Mouse (Mus musculus) hindbrain, embryonic 11.5 days (tissue): ENCODE results near the gene Gm42791. TPM values are rescaled to one million over a fixed set of nuclear protein-coding genes. Genes with fewer than 3 reads are reported as not detected.

Experiments
- ATAC-seq: fragments of 200-750 bp; cut with Nextera tagmentation; 2 replicates; pipeline ENCODE4 v1.8.0; 2017; ENCODE audit warnings: mild to moderate bottlenecking, moderate TSS enrichment, moderate library complexity; ENCODE audit not compliant: low FRiP score
- DNase-seq: peaks from one replicate; pipeline ENCODE4 v3.0.0-alpha.2; 2015; ENCODE audit warnings: low spot score
- H3K27ac ChIP-seq: fragments of 300-500 bp; sonication (generic); 2 replicates; pipeline ENCODE4 v1.5.1; 2014; ENCODE audit warnings: mild to moderate bottlenecking, low read depth, low read length
- H3K27me3 ChIP-seq: fragments of 300-500 bp; sonication (generic); 2 replicates; pipeline ENCODE4 v1.6.1; 2014; ENCODE audit warnings: mild to moderate bottlenecking, low read length, moderate library complexity, mixed read lengths; ENCODE audit not compliant: control insufficient read depth, insufficient read depth
- H3K36me3 ChIP-seq: fragments of 300-500 bp; sonication (generic); 2 replicates; pipeline ENCODE4 v1.6.1; 2014; ENCODE audit warnings: mild to moderate bottlenecking, low read length, moderate library complexity, mixed read lengths; ENCODE audit not compliant: control insufficient read depth, insufficient read depth
- H3K4me1 ChIP-seq: fragments of 300-500 bp; sonication (generic); replicated peaks from 2 replicates; pipeline ENCODE4 v1.6.1; 2014; ENCODE audit warnings: low read length, mixed read lengths; ENCODE audit not compliant: control insufficient read depth, insufficient read depth
- H3K4me2 ChIP-seq: fragments of 300-500 bp; sonication (generic); replicated peaks from 2 replicates; pipeline ENCODE4 v1.6.1; 2014; ENCODE audit warnings: mild to moderate bottlenecking, low read depth, low read length
- H3K4me3 ChIP-seq: fragments of 300-500 bp; sonication (generic); 2 replicates; pipeline ENCODE4 v1.5.1; 2014; ENCODE audit warnings: low read depth, low read length
- H3K9ac ChIP-seq: fragments of 300-500 bp; sonication (generic); 2 replicates; pipeline ENCODE4 v1.6.1; 2014; ENCODE audit warnings: low read depth, low read length
- H3K9me3 ChIP-seq: fragments of 300-500 bp; sonication (generic); 2 replicates; pipeline ENCODE4 v1.6.1; 2016; ENCODE audit warnings: low read length; ENCODE audit not compliant: control insufficient read depth
- WGBS: fragments of 180-500 bp; shearing (Covaris S2); extraction: QIAGEN DNeasy Blood & Tissue Kit; methylation state at CpG from one replicate; pipeline ENCODE4 v1.1.7; 2014; 5-methylcytosine and 5-hydroxymethylcytosine counted together
- polyA plus RNA-seq: library from polyadenylated mRNA; unstranded; fragments of >200 nt; fragmentation: Nextera tagmentation; extraction: Ambion mirVana; gene quantifications from 2 replicates; pipeline ENCODE4 v1.2.1, GENCODE M21; 2014

Gm42791 gene
- polyA plus RNA-seq, 1 experiment from 2014 or later, result not detected

DNA sequence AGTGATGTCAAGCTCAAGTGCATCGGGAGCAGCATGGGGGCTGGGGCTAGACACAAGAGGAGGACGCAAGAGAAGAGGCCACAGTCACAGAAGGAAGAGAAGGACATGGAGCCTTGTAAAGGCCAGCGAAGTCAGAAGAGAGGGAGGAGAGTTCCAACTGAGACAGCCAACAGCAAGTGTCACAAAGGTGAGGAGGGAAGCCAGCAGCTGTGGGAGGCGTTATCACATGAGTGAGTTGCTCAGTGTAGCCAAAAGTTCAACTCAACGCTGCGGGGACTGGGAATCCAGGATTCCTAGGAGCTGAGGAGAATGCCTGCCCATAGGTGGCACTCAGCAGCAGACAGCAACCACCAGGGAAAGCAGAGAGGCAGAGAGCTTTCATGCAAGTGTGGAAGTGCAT, 85.5 kb downstream of the Gm42791 start:
- Histone ChIP-seq H3K4me1 (peaks cover 9% of the 10 kb centered on the region; the same call in 1 of the 2 replicates), H3K27ac (no peak overlapping the region), H3K9me3 (no peaks in the 10 kb centered on the region), H3K36me3 (no peaks in the 10 kb centered on the region), H3K9ac (no peak overlapping the region), H3K4me3 (no peak overlapping the region), H3K27me3 (no peaks in the 10 kb centered on the region), H3K4me2 (no peak overlapping the region)
- 33% methylated on average over 6 of the region's 6 CpGs for WGBS
- DNase-seq (peak; percentile 13), ATAC-seq (no peak)

DNA sequence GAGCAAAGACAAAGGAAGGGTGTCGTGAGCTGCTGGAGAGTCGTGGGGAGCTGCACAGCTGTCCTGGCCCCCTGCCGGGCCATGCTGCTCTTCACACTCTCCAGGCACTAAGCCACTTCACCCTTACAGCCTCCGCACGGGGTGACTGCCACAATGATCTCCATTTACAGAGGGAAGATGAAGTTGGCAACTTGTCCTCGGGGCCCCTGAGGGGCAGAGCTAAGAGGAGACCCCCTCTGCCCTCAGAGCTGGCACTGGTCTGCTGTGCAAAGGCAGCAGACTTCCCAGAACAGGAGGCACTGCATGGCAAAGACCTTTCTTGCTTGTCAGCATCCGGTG, 85.9 kb downstream of the Gm42791 start:
- ATAC-seq, result peak; percentile 57
- Histone ChIP-seq H3K4me1 (peaks cover 9% of the 10 kb centered on the region; the same call in 1 of the 2 replicates), H3K27me3 (no peaks in the 10 kb centered on the region), H3K36me3 (no peaks in the 10 kb centered on the region), H3K4me3 (no peak overlapping the region), H3K27ac (peak overlapping the region; percentile 27; the same call in 1 of the 2 replicates), H3K9me3 (no peaks in the 10 kb centered on the region), H3K9ac (no peak overlapping the region), H3K4me2 (no peak overlapping the region)
- WGBS, result 21% methylated on average over 7 of the region's 7 CpGs
- peak; percentile 57 for DNase-seq

DNA sequence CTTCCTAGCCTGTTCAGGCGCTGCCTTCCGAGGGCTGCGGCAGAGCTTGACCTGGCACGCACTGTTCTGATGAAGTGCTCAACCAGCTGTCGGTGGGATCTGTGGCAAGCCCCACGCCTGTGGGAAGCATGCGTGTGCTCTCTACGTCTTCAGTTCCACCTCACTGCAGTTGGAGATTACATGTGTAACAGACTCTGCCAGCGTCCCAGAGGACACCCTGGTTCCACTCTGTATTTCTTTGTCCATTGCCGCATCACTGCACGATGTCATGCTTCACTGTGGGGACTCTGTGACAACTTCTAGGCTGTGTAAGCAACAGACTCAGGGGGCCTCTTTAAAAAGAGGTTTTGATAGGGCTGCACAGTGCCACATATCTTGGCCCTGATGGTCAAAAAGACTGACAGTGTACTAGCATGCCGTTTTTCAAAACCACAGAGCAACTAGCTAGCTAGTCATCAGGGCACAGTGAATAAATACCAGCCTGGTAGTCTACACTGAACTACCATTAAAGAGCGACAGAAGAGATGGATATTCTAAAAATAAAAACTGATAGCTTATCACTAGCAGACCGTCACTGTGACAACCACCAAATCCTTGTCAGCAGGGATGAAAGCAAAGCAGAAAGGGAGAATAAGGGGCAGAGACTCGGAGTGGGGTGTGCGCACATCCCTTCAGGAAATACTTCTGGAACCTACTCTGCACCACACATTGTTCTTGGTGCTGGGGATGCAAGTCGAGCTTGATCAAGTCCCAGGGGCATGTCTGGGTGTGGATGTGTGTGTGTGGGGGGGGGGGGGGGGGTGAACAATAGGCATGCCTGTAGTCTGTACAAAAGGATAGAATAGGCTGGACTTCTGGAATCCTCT, 86.5 kb downstream of the Gm42791 start:
- ATAC-seq (peak; percentile 58), DNase-seq (peak; percentile 44)
- 62% methylated on average over 17 of the region's 17 CpGs for WGBS
- H3K9ac ChIP-seq, result no peak overlapping the region
- no peak overlapping the region for H3K4me3 ChIP-seq
- peaks cover 9% of the 10 kb centered on the region; the same call in 1 of the 2 replicates for H3K4me1 ChIP-seq
- peak overlapping the region; percentile 27 for H3K27ac ChIP-seq
- H3K27me3 ChIP-seq, result no peaks in the 10 kb centered on the region
- H3K4me2 ChIP-seq, result no peak overlapping the region
- H3K9me3 ChIP-seq, result no peaks in the 10 kb centered on the region
- H3K36me3 ChIP-seq, result no peaks in the 10 kb centered on the region

DNA sequence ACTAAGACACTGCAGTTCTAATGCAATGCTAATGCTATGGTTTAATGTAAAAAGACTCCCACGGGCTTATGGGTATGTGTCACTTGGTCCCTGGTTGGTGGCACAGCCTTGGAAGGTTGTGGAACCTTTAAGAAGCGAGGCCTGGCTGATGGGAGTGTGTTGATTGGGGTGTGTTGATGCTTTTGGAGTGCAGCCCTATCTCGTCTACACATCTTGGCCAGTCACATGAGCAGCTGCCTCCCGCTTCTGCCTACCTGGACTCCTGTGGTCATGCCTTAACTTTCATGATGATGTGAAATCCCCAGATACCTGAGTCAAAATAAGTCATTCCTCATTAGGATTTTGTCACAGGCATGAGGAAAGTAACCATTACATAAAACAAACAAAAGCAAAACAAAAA, 88.6 kb downstream of the Gm42791 start:
- Histone ChIP-seq H3K4me1 (peaks cover 9% of the 10 kb centered on the region; the same call in 1 of the 2 replicates), H3K27ac (no peak overlapping the region)
- WGBS, result 84% methylated on average over 4 of the region's 4 CpGs

DNA sequence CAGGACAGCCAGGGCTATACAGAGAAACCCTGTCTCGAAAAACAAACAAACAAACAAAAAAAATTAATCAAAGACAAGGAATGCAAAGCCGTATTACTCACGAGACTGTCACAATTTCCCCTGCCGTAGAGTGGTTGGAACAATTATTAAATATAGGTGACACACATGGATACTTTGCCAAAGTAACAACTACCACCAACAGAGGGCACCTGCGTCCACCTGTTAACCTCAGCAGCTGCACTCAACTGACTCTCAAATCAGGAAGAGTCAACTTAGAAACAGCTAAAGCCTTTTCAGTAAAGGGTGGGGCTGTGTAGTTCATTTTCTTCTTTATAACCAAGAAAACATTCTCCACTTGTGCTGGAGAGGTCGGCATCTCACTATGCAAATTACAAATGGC, 90.1 kb downstream of the Gm42791 start:
- no peaks in the 10 kb centered on the region for H3K36me3 ChIP-seq
- H3K9me3 ChIP-seq, result no peaks in the 10 kb centered on the region
- no peak for ATAC-seq
- DNase-seq, result peak; percentile 41
- H3K27ac ChIP-seq, result no peak overlapping the region
- H3K4me2 ChIP-seq, result no peak overlapping the region
- 80% methylated on average over 6 of the region's 6 CpGs for WGBS
- no peak overlapping the region for H3K4me3 ChIP-seq
- H3K27me3 ChIP-seq, result no peaks in the 10 kb centered on the region
- H3K4me1 ChIP-seq, result peaks cover 9% of the 10 kb centered on the region; the same call in 1 of the 2 replicates
- no peak overlapping the region for H3K9ac ChIP-seq

More for the DNA sequence above, 88.6 kb downstream of the Gm42791 start:
- Histone ChIP-seq H3K4me2 (no peak overlapping the region), H3K36me3 (no peaks in the 10 kb centered on the region), H3K9ac (no peak overlapping the region), H3K9me3 (no peaks in the 10 kb centered on the region), H3K27me3 (no peaks in the 10 kb centered on the region), H3K4me3 (no peak overlapping the region)
- ATAC-seq (no peak), DNase-seq (no peak)

DNA sequence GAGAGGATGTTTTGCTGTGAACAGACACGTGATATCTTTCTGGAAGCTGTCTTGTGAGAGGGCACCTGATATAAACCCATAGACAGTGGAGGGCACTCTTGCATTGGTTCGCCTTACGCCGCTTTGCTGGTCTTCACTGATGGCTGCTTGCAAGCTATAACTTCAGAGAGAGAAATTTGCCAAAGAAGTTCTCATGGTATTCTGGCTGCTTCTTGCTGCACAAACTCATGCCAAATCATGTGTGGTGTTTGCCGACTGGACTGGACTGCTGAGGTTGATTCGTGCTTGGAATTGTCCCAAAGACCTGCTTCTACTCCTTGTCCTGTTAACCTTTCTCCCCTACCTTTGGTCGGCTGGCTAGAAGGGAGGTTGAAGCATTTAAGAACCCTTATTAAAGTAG, 95.6 kb downstream of the Gm42791 start:
- H3K36me3 ChIP-seq, result no peaks in the 10 kb centered on the region
- no peak for DNase-seq
- H3K4me2 ChIP-seq, result no peak overlapping the region
- H3K4me3 ChIP-seq, result no peak overlapping the region
- H3K27ac ChIP-seq, result no peak overlapping the region
- no peak for ATAC-seq
- H3K9ac ChIP-seq, result no peak overlapping the region
- no peaks in the 10 kb centered on the region for H3K27me3 ChIP-seq
- no peaks in the 10 kb centered on the region for H3K4me1 ChIP-seq
- H3K9me3 ChIP-seq, result no peaks in the 10 kb centered on the region
- WGBS, result 93% methylated on average over 7 of the region's 7 CpGs

DNA sequence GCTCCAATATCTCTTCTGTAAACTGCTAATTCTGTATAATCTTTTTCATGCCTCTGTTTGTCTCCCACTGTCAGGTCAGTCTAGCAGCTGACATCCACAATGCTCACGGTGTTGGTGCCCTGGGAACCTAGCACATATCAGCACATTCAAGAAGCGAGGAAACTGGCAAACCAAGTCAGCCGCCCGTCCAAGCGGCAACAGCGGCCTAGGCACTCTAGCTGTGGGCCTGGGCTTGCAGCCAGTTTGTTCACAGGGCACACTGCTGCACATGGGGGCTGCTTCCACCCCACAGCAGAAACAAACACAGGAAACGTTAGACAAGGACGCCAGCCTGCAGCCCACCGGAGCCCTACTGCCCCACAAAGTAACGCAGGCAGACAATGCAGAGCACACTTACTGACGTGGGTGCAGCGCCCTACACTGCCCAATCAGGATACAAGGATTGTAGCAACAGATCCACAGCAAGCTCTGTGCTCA, 97.0 kb downstream of the Gm42791 start:
- 0 out of 2 replicates have a peak, but pooled peaks cover under 1% of the 10 kb centered on the region for H3K36me3 ChIP-seq
- no peak for ATAC-seq

DNA sequence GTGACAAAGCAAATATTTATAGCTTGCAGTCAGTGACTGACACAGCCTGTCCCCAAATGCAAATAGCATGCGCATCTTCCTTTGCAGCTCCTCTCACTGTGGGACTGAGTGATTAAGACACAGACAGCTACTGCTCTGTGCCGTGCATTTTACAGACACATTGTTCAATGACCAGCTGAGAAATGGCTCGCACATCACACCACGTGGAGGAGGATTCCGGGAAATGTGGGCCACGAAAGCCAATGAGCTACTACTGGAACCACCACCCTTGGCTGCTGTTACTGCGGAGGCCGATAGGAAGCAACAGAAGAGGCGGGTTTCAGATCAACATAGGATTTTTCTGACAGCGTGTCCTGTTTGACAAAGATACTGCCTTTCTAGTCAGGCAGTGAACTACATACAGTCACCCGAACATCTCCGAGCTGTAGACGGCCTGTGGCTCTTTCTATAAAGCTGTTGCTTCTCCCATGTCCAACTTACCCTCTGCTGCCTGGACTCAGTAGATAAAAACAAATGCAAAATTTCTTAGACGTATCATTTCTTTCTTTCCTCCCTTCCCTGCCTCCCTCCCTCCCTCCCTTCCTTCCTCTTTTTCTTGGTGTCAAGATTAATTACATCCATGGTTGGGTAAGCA, 97.8 kb downstream of the Gm42791 start:
- ATAC-seq (no peak), DNase-seq (no peak)
- Histone ChIP-seq H3K36me3 (0 out of 2 replicates have a peak, but pooled peaks cover 4% of the 10 kb centered on the region), H3K9ac (no peak overlapping the region), H3K9me3 (no peaks in the 10 kb centered on the region), H3K27ac (no peak overlapping the region), H3K4me2 (no peak overlapping the region), H3K4me1 (no peaks in the 10 kb centered on the region), H3K27me3 (no peaks in the 10 kb centered on the region), H3K4me3 (no peak overlapping the region)
- WGBS, result 78% methylated on average over 14 of the region's 14 CpGs

More for the DNA sequence above, 97.0 kb downstream of the Gm42791 start:
- Histone ChIP-seq H3K27me3 (no peaks in the 10 kb centered on the region), H3K27ac (no peak overlapping the region), H3K9ac (no peak overlapping the region), H3K4me1 (no peaks in the 10 kb centered on the region), H3K4me2 (no peak overlapping the region), H3K4me3 (no peak overlapping the region), H3K9me3 (no peaks in the 10 kb centered on the region)
- WGBS, result 85% methylated on average over 12 of the region's 12 CpGs
- DNase-seq, result no peak
